Mouse (Mus musculus) lung, embryonic 16.5 days (tissue): ENCODE measurements at regions not wholly inside any gene's neighbourhood (a gene's known extent, or its start where the extent isn't known, plus 50 kb on each side); places are given as distances from the start of the nearest gene placed in this dataset.

Experiments used
- ATAC-seq: fragments of 200-750 bp; cut with Nextera tagmentation; 2 replicates; pipeline ENCODE4 v1.8.0; 2017; ENCODE audit warnings: low read depth, mild to moderate bottlenecking, moderate library complexity
- H3K27ac ChIP-seq: fragments of 300-500 bp; sonication (generic); 2 replicates; pipeline ENCODE4 v1.5.1; 2014; ENCODE audit warnings: mild to moderate bottlenecking, control low read depth, low read length
- H3K27me3 ChIP-seq: fragments of 300-500 bp; sonication (generic); 2 replicates; pipeline ENCODE4 v1.6.1; 2014; ENCODE audit warnings: low read depth, low read length, mixed read lengths; ENCODE audit not compliant: control insufficient read depth, insufficient read depth
- H3K36me3 ChIP-seq: fragments of 300-500 bp; sonication (generic); 2 replicates; pipeline ENCODE4 v1.6.1; 2014; ENCODE audit warnings: low read length; ENCODE audit not compliant: control insufficient read depth, insufficient read depth
- H3K4me1 ChIP-seq: fragments of 300-500 bp; sonication (generic); replicated peaks from 2 replicates; pipeline ENCODE4 v1.6.1; 2014; ENCODE audit warnings: low read length, mixed read lengths; ENCODE audit not compliant: control insufficient read depth, insufficient read depth
- H3K4me2 ChIP-seq: fragments of 300-500 bp; sonication (generic); 2 replicates; pipeline ENCODE4 v1.6.1; 2014; ENCODE audit warnings: low read depth, low read length, control low read depth
- H3K4me3 ChIP-seq: fragments of 300-500 bp; sonication (generic); 2 replicates; pipeline ENCODE4 v1.5.1; 2014; ENCODE audit warnings: mild to moderate bottlenecking, low read length, control low read depth
- H3K9ac ChIP-seq: fragments of 300-500 bp; sonication (generic); 2 replicates; pipeline ENCODE4 v1.6.1; 2014; ENCODE audit warnings: low read length, control low read depth
- H3K9me3 ChIP-seq: fragments of 300-500 bp; sonication (generic); 2 replicates; pipeline ENCODE4 v1.6.1; 2016; ENCODE audit warnings: low read length; ENCODE audit not compliant: control insufficient read depth
- WGBS: fragments of 180-500 bp; shearing (Covaris S2); extraction: QIAGEN DNeasy Blood & Tissue Kit; methylation state at CpG from one replicate; pipeline ENCODE4 v1.1.7; 2014; 5-methylcytosine and 5-hydroxymethylcytosine counted together

GRCm38 (mm10) chr7:73616971-73617906, 75.6 kb upstream of the Chd2 start:
- peaks cover 22% of the 10 kb centered on the region for H3K4me1 ChIP-seq
- no peaks in the 10 kb centered on the region for H3K9me3 ChIP-seq
- WGBS: 4% methylated on average over 21 of the region's 21 CpGs
- no peaks in the 10 kb centered on the region for H3K27me3 ChIP-seq
- H3K27ac ChIP-seq: peak overlapping the region; percentile 100
- H3K4me3 ChIP-seq: peak overlapping the region; percentile 74
- no peak for ATAC-seq
- H3K36me3 ChIP-seq: no peaks in the 10 kb centered on the region
- peak overlapping the region; percentile 91 for H3K9ac ChIP-seq
- peak overlapping the region; percentile 88 for H3K4me2 ChIP-seq

GRCm38 (mm10) chr7:73616015-73616414, 74.4 kb upstream of the Chd2 start:
- H3K27ac ChIP-seq: peak overlapping the region; percentile 100
- ATAC-seq: no peak
- peak overlapping the region; percentile 88 for H3K4me2 ChIP-seq
- H3K27me3 ChIP-seq: no peaks in the 10 kb centered on the region
- peak overlapping the region; percentile 91 for H3K9ac ChIP-seq
- H3K9me3 ChIP-seq: no peaks in the 10 kb centered on the region
- peak overlapping the region; percentile 15; the same call in 1 of the 2 replicates for H3K4me3 ChIP-seq
- no peaks in the 10 kb centered on the region for H3K36me3 ChIP-seq
- WGBS: 29% methylated on average over 11 of the region's 11 CpGs
- peaks cover 22% of the 10 kb centered on the region for H3K4me1 ChIP-seq

DNA sequence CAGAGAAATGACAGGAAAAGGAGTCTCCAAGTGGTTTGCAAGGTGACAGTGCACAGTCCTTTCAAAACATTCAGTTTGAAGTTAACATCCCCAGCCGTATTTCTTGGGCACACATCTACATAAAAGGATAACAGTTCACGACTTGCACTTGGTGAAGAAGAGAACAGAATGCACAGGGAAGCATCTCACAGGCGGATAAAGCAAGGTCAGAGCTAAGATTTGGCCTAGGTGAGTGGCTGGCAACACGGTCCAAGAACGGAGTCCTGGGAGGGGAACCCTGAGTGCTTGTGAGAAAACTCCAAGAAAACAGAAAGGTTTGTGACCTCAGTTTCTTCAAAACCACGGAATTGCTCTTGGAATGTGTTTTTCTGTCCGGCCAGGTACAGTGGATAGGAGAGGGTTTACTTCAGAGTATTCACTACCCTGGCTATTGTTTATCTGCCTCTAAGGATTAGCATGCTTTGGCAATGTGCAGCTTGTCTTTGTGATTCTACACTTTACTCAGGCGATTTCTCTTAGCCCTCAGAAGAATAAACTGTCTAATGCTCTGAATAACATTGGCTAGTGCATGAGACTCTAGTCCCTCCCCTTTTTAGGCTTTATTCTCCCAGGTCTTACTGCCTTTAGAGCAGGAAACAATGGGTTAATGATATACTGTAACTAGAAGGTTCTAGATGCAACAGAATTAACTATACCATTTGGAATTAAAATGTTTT, 73.4 kb upstream of the Chd2 start:
- no peaks in the 10 kb centered on the region for H3K9me3 ChIP-seq
- H3K27me3 ChIP-seq: no peaks in the 10 kb centered on the region
- H3K36me3 ChIP-seq: no peaks in the 10 kb centered on the region
- 0 out of 2 replicates have a peak overlapping the region, but pooled peaks have one; percentile 42 for H3K9ac ChIP-seq
- ATAC-seq: no peak
- WGBS: 49% methylated on average over 8 of the region's 8 CpGs
- no peak overlapping the region for H3K4me3 ChIP-seq
- H3K4me2 ChIP-seq: no peak overlapping the region
- peaks cover 22% of the 10 kb centered on the region for H3K4me1 ChIP-seq
- peak overlapping the region; percentile 53 for H3K27ac ChIP-seq

GRCm38 (mm10) chr7:73614341-73614740, 72.7 kb upstream of the Chd2 start:
- Histone ChIP-seq H3K9ac (no peak overlapping the region), H3K27ac (peak overlapping the region; percentile 53; the same call in 1 of the 2 replicates), H3K4me2 (no peak overlapping the region), H3K4me1 (peaks cover 22% of the 10 kb centered on the region), H3K27me3 (no peaks in the 10 kb centered on the region), H3K9me3 (no peaks in the 10 kb centered on the region), H3K4me3 (no peak overlapping the region), H3K36me3 (no peaks in the 10 kb centered on the region)
- no peak for ATAC-seq
- 82% methylated on average over 4 of the region's 4 CpGs for WGBS

DNA sequence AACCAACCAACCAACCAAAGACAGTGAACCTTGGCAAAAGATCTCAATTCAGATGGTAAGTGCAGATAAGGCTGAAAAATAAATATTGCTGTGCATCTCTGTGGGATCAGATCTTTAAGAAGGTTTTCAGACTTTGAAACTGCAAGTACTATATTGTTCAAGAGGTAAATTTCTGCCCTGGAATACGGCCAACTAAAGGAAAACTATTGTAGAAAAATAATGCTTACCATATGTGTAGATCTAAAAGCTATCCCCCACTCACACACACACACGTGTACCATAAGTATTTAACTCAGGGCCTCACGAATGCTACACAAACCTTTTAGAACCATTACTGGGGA, 71.1 kb upstream of the Chd2 start:
- 53% methylated on average over 3 of the region's 3 CpGs for WGBS

DNA sequence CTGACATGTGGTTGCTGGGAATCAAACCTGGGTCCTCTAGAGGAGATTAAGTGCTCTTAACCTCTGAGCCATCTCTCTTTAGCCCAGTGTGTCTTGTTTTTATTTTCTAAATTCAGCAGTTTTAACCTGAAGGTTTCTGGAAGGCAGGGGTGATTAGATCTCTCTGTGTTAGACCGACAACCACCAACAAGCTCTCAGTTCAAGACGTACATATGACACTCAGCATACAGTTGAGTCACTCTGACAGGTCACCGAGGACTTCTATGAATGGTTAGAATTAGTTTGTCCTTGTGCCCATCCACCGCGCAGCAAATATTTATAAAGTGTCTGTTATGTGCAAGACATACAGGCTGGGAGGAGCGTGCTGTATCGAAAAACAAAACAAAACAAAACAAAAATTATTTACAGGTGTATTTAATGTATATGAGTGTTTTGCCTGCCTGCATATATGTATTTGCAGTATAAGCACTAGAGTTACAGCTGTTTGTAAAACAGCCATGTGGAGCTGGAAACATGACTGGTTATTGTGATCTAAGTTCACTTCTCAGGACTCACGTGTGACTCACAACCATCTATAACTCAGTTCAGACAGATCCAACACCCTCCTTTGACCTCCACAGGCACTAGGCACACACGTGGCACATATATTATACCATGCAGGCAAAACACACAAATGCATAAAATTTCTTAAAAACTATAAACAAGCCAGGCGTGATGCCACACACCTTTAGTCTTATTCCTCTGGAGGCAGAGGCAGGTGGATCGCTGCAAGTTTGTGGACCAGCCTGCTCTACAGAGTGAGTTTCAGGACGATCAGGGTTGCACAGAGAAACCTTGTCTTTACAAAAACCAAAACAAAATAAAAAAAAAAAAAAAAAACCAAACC, 70.5 kb upstream of the Chd2 start:
- H3K9me3 ChIP-seq: no peaks in the 10 kb centered on the region
- ATAC-seq: no peak
- no peak overlapping the region for H3K27ac ChIP-seq
- no peak overlapping the region for H3K4me2 ChIP-seq
- no peaks in the 10 kb centered on the region for H3K36me3 ChIP-seq
- peaks cover 29% of the 10 kb centered on the region for H3K4me1 ChIP-seq
- WGBS: 82% methylated on average over 12 of the region's 12 CpGs
- H3K27me3 ChIP-seq: no peaks in the 10 kb centered on the region
- H3K4me3 ChIP-seq: no peak overlapping the region
- no peak overlapping the region for H3K9ac ChIP-seq

More for the DNA sequence above, 71.1 kb upstream of the Chd2 start:
- Histone ChIP-seq H3K4me3 (no peak overlapping the region), H3K36me3 (no peaks in the 10 kb centered on the region), H3K27ac (0 out of 2 replicates have a peak overlapping the region, but pooled peaks have one; percentile 22), H3K4me1 (peaks cover 29% of the 10 kb centered on the region), H3K27me3 (no peaks in the 10 kb centered on the region), H3K4me2 (no peak overlapping the region), H3K9ac (peak overlapping the region; percentile 24; the same call in 1 of the 2 replicates), H3K9me3 (no peaks in the 10 kb centered on the region)
- ATAC-seq: no peak

- H3K4me2 ChIP-seq: peak overlapping the region; percentile 73
- no peaks in the 10 kb centered on the region for H3K27me3 ChIP-seq
- ATAC-seq: no peak
- peaks cover 14% of the 10 kb centered on the region; the same call in 1 of the 2 replicates for H3K4me1 ChIP-seq
- no peaks in the 10 kb centered on the region for H3K9me3 ChIP-seq
- peak overlapping the region; percentile 96; the same call in 1 of the 2 replicates for H3K27ac ChIP-seq
- no peak overlapping the region for H3K4me3 ChIP-seq
- H3K36me3 ChIP-seq: no peaks in the 10 kb centered on the region
- peak overlapping the region; percentile 57 for H3K9ac ChIP-seq
- 27% methylated on average over 5 of the region's 5 CpGs for WGBS
Observed at GRCm38 (mm10) chr7:73608804-73609275, 67.2 kb upstream of the Chd2 start.

DNA sequence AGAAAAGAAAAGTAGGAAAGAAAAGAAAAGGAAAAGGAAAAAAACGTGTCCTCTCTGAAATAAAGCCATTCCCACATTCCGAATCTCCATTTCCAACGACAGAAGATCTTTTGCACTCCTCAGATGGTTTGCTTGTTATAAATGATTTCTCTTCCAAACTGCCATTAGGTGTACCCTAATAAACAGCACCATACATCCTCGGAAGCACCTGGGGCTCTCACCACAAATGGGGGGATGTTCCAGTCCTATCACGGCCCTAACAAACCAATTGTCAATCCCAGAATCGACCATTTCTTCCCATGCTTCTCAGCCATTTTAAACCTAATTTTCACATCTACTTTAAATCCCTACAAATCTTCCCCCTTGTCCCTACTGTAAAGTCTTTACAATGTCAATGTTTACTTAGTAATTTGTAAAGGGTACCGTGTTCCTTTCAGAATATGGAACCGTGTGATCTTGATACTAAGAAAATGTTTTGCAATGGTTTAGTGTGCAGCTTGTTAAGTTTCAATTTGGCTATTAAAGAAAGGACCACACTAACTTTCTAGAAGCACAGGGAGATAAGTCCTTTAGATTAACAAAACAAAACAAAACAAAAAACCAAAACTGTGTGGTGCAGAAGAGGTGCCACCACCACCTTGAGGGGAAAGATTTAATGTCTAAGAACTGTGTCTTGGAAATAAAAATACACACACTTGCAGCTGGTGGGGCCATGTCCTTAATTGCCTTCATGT, 66.6 kb upstream of the Chd2 start:
- WGBS: 15% methylated on average over 8 of the region's 8 CpGs
- peak overlapping the region; percentile 32 for H3K4me3 ChIP-seq
- no peaks in the 10 kb centered on the region for H3K36me3 ChIP-seq
- H3K4me1 ChIP-seq: peaks cover 14% of the 10 kb centered on the region; the same call in 1 of the 2 replicates
- H3K27ac ChIP-seq: peak overlapping the region; percentile 96
- H3K27me3 ChIP-seq: no peaks in the 10 kb centered on the region
- peak overlapping the region; percentile 73 for H3K4me2 ChIP-seq
- no peaks in the 10 kb centered on the region for H3K9me3 ChIP-seq
- ATAC-seq: no peak
- H3K9ac ChIP-seq: peak overlapping the region; percentile 75
